Mouse (Mus musculus): ENCODE data around the gene 4930455H04Rik. TPM values are rescaled to one million over a fixed set of nuclear protein-coding genes. Genes with fewer than 3 reads are reported as not detected.

The 4930455H04Rik gene
- polyA plus RNA-seq, 1 experiment from 2014 or later: not detected

DNA sequence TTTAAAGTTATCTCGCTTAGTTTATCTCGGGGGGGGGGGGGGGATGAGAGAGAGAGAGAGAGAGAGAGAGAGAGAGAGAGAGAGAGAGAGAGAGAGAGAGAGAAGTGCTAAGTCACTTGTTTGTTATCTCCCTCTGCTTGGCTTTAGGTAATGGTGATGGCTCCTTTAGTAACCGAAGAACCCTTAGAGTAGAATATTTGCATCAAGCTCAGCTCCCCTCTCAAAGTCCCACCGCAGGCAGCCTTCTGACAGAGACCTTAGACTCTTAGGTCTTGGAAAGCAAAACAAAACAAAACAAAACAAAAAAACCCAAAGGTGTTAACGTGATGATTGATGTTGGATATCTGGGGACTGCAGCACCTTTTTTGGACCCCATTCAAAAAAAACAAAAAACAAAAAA, 936 bp downstream of the 4930455H04Rik start:
- H3K9me3 ChIP-seq: no peaks in the 10 kb centered on the region
- H3K27ac ChIP-seq: peak overlapping the region; percentile 74
- no peak overlapping the region for H3K9ac ChIP-seq
- H3K4me2 ChIP-seq: peak overlapping the region; percentile 56
- H3K36me3 ChIP-seq (replicated peaks): no peaks in the 10 kb centered on the region
- H3K4me3 ChIP-seq: peak overlapping the region; percentile 40
- H3K4me1 ChIP-seq: peaks cover 13% of the 10 kb centered on the region
- peak; percentile 53 for ATAC-seq (replicated peaks)
- no peaks in the 10 kb centered on the region for H3K27me3 ChIP-seq (replicated peaks)
- 14% methylated on average over 5 of the region's 5 CpGs for WGBS

DNA sequence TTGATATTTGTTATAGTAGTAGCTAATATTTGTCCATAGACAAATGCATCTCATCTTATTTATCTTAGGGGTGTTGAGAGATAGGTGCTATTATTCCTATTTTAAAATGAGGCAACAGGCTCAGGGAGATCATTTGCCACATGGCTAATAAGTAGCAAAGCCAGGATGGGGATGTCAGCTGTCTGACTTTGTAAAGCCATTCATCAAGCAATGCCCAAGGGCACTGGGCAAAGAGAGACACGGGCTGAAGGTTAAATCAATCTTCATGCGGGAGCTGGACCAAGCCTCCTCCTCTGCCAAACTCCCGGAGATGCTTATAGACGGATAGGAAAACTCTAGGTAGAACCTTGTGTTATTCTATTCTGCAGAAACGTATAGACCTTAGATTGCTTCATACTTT, 1.7 kb downstream of the 4930455H04Rik start:
- Histone ChIP-seq H3K36me3 (replicated peaks) (no peaks in the 10 kb centered on the region), H3K9ac (no peak overlapping the region), H3K4me2 (no peak overlapping the region), H3K27ac (no peak overlapping the region; the same call in 1 of the 2 replicates), H3K4me3 (no peak overlapping the region), H3K27me3 (replicated peaks) (no peaks in the 10 kb centered on the region), H3K4me1 (peaks cover 13% of the 10 kb centered on the region), H3K9me3 (no peaks in the 10 kb centered on the region)
- no peak for ATAC-seq (replicated peaks)
- 57% methylated on average over 5 of the region's 5 CpGs for WGBS

DNA sequence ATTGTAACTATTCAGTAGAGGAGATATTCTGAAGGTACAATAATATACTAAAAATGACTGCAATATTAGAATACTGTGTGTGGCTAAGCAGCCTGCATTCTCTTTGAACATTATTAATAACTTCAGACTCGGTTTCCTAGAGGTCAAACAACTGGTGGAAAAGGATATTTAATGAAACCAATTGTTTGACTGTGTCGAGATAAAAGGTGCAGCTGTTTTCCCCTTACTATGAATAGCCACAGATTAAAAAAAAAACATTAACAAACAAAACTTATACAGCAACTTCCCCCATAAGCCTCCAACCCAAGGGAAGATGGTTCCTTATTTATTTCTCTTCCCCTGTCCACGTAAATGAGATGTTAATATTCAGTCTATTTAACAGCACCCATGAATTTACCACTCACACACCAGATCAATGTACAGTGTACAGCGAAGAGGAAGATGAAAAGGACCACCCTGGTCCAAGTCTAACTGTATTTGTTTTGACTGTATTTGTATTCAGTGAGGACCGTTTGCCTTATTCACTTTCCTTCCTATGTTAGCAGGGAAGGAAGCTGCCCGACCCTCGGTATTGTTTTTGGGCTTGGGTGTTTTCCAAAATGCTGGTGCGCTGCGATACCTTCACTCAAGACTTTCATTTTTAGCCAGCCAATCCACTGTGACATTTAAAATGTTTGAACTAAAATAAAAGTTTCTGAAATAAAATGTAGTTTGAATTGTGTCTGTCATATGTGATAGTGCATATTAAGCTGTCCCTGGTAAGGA, 13.9 kb downstream of the 4930455H04Rik start:
- H3K36me3 ChIP-seq (replicated peaks): no peaks in the 10 kb centered on the region
- H3K9ac ChIP-seq: no peak overlapping the region
- H3K9me3 ChIP-seq: 0 out of 2 replicates have a peak, but pooled peaks cover 4% of the 10 kb centered on the region
- no peak overlapping the region for H3K4me3 ChIP-seq
- 0 out of 2 replicates have a peak, but pooled peaks cover 4% of the 10 kb centered on the region for H3K4me1 ChIP-seq
- ATAC-seq (replicated peaks): no peak
- H3K4me2 ChIP-seq: no peak overlapping the region
- no peaks in the 10 kb centered on the region for H3K27me3 ChIP-seq (replicated peaks)
- H3K27ac ChIP-seq: no peak overlapping the region
- 74% methylated on average over 9 of the region's 9 CpGs for WGBS

DNA sequence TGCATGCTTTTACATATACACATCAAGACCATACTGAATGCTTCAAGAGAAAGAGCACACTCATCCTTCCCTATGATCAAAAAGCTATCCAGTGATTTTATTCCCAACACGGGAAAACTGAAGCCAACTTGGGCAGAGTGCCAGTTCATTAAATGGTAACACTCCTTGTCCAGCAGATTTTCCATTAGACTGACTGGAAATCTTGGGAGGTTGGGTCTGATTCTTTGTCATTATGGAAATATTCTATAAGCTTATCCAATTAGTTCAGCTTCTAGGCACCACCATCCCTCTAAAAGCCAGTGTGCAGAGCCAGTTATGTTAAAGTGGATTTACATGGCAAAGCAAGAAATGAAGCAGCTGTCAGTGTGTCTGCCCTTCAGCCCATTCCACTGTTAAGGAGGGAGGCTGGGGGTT, 17.0 kb downstream of the 4930455H04Rik start:
- Histone ChIP-seq H3K4me3 (no peak overlapping the region), H3K4me2 (no peak overlapping the region), H3K4me1 (0 out of 2 replicates have a peak, but pooled peaks cover 4% of the 10 kb centered on the region), H3K27me3 (replicated peaks) (no peaks in the 10 kb centered on the region), H3K9me3 (no peaks in the 10 kb centered on the region), H3K27ac (0 out of 2 replicates have a peak overlapping the region, but pooled peaks have one; percentile 29), H3K9ac (no peak overlapping the region), H3K36me3 (replicated peaks) (no peaks in the 10 kb centered on the region)
- peak; percentile 92 for ATAC-seq (replicated peaks)
- WGBS: 7% methylated on average over 1 of the region's 1 CpGs

DNA sequence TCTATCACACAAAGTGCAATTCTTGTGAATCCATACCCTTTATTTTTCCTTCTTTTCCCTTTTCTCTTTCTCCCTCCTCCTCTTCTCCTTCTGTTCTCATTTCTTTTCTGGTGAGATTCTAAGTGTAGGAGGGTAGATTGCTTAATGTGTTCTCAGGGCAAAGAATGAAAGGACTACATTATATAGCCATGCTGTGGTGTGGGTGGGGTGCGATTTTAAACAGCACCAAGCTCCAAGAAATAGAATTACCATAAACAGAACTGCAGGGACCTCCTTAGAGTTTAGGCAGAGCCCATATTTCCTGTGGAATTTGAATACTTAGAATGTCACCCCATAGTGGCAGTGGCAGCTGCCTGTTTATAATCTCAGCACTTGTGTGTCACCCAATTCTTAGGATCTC, 17.7 kb downstream of the 4930455H04Rik start:
- H3K4me3 ChIP-seq: no peak overlapping the region
- H3K36me3 ChIP-seq (replicated peaks): no peaks in the 10 kb centered on the region
- no peak overlapping the region for H3K9ac ChIP-seq
- no peak overlapping the region for H3K4me2 ChIP-seq
- H3K27me3 ChIP-seq (replicated peaks): no peaks in the 10 kb centered on the region
- H3K27ac ChIP-seq: peak overlapping the region; percentile 58
- ATAC-seq (replicated peaks): peak; percentile 43; the same call in 1 of the 2 replicates
- H3K9me3 ChIP-seq: no peaks in the 10 kb centered on the region
- WGBS: 47% methylated on average over 1 of the region's 1 CpGs
- 0 out of 2 replicates have a peak, but pooled peaks cover 4% of the 10 kb centered on the region for H3K4me1 ChIP-seq

DNA sequence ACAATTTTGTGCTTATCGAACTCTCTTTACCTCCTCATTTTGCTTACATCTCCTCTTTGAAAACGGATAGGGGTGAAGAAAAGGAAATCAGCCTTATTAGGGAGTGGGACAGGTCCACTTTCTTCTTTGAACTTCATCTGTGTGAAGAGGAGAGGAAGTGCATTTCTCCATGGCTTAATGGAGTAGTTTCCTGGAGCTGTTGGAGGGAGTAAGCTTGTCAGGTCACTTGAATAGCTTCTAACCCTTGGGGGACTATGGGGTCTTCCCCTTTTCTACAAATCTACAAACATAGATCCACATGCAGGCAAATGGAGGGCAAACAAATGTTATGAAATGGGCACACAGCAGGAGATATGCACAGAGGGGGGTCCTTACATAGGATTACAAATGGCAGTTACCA, 18.4 kb downstream of the 4930455H04Rik start:
- H3K27me3 ChIP-seq (replicated peaks): no peaks in the 10 kb centered on the region
- 58% methylated on average over 2 of the region's 2 CpGs for WGBS
- no peak overlapping the region for H3K9ac ChIP-seq
- ATAC-seq (replicated peaks): no peak
- H3K27ac ChIP-seq: no peak overlapping the region
- H3K9me3 ChIP-seq: no peaks in the 10 kb centered on the region
- H3K4me3 ChIP-seq: no peak overlapping the region
- H3K4me2 ChIP-seq: no peak overlapping the region
- no peaks in the 10 kb centered on the region for H3K36me3 ChIP-seq (replicated peaks)
- 0 out of 2 replicates have a peak, but pooled peaks cover 4% of the 10 kb centered on the region for H3K4me1 ChIP-seq

DNA sequence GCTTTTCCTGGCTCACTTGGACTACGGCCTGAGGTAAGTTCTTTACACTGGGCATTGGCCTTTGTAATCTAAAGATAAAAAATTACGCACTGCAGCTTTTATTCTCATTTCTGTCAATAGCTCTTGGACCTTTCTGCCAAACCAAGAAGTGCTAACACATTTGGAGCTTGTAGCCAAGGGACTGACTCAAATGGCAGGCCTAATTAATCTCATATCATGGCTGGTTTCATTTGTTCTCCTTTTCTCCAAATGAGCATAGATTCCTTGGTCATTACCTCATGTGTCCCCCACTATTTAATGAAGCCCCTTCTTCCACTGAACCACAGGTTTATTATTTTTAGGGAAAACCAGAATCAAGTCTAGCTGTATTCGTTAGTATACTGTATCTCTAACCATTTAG, 20.2 kb downstream of the 4930455H04Rik start:
- Histone ChIP-seq H3K4me3 (no peak overlapping the region), H3K4me1 (0 out of 2 replicates have a peak, but pooled peaks cover 4% of the 10 kb centered on the region), H3K27me3 (replicated peaks) (no peaks in the 10 kb centered on the region), H3K9ac (no peak overlapping the region), H3K27ac (no peak overlapping the region), H3K4me2 (no peak overlapping the region), H3K9me3 (no peaks in the 10 kb centered on the region), H3K36me3 (replicated peaks) (no peaks in the 10 kb centered on the region)
- 88% methylated on average over 3 of the region's 3 CpGs for WGBS
- no peak for ATAC-seq (replicated peaks)

DNA sequence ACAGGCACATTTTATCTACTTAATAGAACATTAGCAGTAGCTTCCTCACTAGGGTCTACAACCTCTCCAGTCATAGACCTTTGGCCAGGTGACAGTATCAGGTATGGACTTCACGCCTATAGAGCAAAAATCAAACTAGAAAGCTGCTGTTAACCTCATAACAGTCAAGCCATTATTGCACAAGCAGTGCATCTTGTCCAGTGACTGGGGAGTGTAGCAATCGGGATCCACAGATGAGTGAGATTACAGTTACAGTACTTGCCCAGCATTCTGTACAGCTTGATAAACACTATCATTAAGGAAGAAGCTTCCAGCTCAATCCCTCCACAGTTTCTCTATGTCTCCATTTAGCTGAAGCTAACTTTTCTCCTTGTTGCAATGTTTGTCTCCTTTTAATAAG, 23.1 kb downstream of the 4930455H04Rik start:
- H3K27ac ChIP-seq: no peak overlapping the region
- no peaks in the 10 kb centered on the region for H3K4me1 ChIP-seq
- no peaks in the 10 kb centered on the region for H3K36me3 ChIP-seq (replicated peaks)
- no peak for ATAC-seq (replicated peaks)
- no peak overlapping the region for H3K4me3 ChIP-seq
- WGBS: 88% methylated on average over 2 of the region's 2 CpGs
- no peaks in the 10 kb centered on the region for H3K9me3 ChIP-seq
- H3K4me2 ChIP-seq: no peak overlapping the region
- no peak overlapping the region for H3K9ac ChIP-seq
- H3K27me3 ChIP-seq (replicated peaks): no peaks in the 10 kb centered on the region

DNA sequence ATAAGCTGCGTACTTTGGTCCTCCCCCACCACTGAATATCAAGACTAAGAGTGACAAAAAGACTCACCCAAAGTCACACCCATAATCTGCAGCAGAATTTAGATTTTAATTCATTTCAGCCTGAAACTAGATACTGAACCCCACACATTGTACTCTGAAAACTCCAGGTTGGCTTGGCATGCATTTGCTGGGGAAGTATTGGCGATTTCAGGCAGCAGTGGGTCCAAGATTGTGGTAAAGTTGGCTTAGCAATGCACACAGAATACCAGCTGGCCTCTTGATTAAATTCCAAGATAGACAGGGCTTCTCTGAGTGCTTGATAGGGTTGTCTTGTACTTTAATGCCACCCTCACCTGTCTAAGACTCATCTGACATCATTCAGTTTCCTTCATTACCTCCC, 24.9 kb downstream of the 4930455H04Rik start:
- Histone ChIP-seq H3K4me3 (no peak overlapping the region), H3K27ac (no peak overlapping the region), H3K4me1 (no peaks in the 10 kb centered on the region), H3K4me2 (no peak overlapping the region), H3K9ac (no peak overlapping the region), H3K9me3 (no peaks in the 10 kb centered on the region), H3K27me3 (replicated peaks) (no peaks in the 10 kb centered on the region), H3K36me3 (replicated peaks) (no peaks in the 10 kb centered on the region)
- no peak for ATAC-seq (replicated peaks)
- 77% methylated on average over 2 of the region's 2 CpGs for WGBS

DNA sequence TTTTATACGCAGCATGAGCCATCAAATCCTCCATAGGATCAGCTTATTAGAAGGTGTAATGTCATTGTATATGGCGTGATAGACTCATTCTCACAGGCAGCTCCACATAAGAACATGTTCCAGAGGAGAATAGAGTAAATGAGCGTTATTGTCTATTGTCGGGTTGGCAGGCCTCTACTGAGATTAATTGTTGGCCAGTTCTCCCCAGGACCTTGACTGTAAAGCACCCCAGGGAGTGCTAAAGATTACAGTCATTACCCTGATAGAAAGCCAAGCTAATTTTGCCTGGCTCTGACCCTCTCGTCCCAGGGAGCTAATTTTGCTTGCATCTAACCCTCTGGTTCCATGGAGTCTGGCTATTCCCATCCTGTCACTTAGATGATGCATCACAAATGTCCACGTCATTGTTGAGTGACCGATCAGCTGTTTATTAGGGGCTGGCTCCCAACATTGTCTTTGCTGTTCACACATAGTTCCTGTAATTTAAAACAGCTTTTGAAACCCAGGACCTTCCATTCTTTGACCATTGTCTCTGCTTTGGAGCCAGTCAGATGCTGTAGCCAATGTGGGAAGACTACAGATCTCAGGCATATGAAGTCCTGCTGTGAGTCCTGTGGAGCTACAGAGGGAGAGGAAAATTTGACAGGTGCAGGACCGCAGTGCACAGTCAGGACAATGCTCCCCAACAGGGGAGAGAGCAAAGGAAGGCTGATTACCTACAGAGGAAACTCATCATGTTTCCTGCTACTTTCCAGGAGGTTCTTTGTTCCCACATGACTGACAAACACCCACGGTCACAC, 33.8 kb downstream of the 4930455H04Rik start:
- Histone ChIP-seq H3K27ac (no peak overlapping the region), H3K9me3 (no peaks in the 10 kb centered on the region)
- peak; percentile 56; the same call in 1 of the 2 replicates for ATAC-seq (replicated peaks)

DNA sequence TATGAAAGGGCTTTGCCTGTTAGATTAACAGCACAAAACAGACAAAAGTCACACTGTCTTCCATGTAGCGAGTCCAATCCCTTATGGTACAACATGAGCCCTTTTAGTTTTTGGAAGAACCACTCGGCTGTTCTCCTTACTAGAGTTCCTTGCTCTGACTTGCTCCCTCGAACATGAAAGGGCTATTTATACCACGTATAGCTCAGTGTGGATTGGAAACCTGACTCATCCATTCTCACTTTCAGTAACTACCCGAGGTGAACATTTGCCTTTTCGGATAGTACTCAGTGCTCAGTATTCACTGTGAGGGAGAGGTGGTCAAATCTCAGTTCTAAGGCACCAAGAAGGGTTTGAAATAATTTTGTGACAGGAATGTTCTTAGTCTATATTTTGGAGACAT, 35.3 kb downstream of the 4930455H04Rik start:
- ATAC-seq (replicated peaks): no peak
- Histone ChIP-seq H3K27me3 (replicated peaks) (no peaks in the 10 kb centered on the region), H3K4me1 (peaks cover 9% of the 10 kb centered on the region; the same call in 1 of the 2 replicates), H3K4me2 (no peak overlapping the region), H3K27ac (no peak overlapping the region), H3K36me3 (replicated peaks) (no peaks in the 10 kb centered on the region), H3K9me3 (no peaks in the 10 kb centered on the region), H3K9ac (no peak overlapping the region), H3K4me3 (no peak overlapping the region)
- WGBS: 78% methylated on average over 6 of the region's 6 CpGs

More for the DNA sequence above, 33.8 kb downstream of the 4930455H04Rik start:
- no peak overlapping the region for H3K4me2 ChIP-seq
- H3K4me3 ChIP-seq: no peak overlapping the region
- no peak overlapping the region for H3K9ac ChIP-seq
- peaks cover 9% of the 10 kb centered on the region; the same call in 1 of the 2 replicates for H3K4me1 ChIP-seq
- 27% methylated on average over 9 of the region's 9 CpGs for WGBS
- H3K36me3 ChIP-seq (replicated peaks): no peaks in the 10 kb centered on the region
- no peaks in the 10 kb centered on the region for H3K27me3 ChIP-seq (replicated peaks)

DNA sequence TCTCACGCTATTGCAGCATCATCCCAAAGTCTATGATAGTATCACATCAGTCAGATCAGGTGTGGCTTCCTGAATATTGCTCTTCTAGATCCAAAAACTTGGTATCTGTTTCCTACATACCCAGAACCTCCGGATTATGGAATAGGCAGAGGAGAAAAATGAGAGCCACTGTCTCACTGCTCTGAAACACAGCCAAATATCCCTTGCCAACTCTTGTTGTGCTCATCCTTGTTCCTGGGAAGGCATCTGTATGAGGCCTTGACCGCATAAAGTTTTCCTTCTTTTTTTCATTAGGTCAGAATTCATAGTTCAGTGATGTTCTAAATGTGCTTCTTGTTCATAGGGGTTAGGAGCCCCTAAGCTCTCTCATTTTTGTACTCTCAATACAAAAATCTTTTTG, 38.6 kb downstream of the 4930455H04Rik start:
- no peaks in the 10 kb centered on the region for H3K36me3 ChIP-seq (replicated peaks)
- ATAC-seq (replicated peaks): no peak
- H3K4me3 ChIP-seq: no peak overlapping the region
- H3K27ac ChIP-seq: no peak overlapping the region
- no peak overlapping the region for H3K9ac ChIP-seq
- H3K9me3 ChIP-seq: no peaks in the 10 kb centered on the region
- no peak overlapping the region for H3K4me2 ChIP-seq
- H3K27me3 ChIP-seq (replicated peaks): no peaks in the 10 kb centered on the region
- 90% methylated on average over 3 of the region's 3 CpGs for WGBS
- peaks cover 8% of the 10 kb centered on the region; the same call in 1 of the 2 replicates for H3K4me1 ChIP-seq
